Mouse (Mus musculus) spleen, adult 2 months (tissue): ENCODE measurements around the gene Svs5.

Experiments used
- CTCF ChIP-seq: fragments of 200-500 bp; IDR thresholded peaks from 2 replicates; pipeline ENCODE4 v1.5.1; 2011; ENCODE audit warnings: mild to moderate bottlenecking, inconsistent platforms; ENCODE audit not compliant: insufficient read depth, insufficient read length, insufficient replicate concordance; ENCODE audit errors: extremely low read depth
- POLR2A ChIP-seq: fragments of 200-500 bp; IDR thresholded peaks from 2 replicates; pipeline ENCODE4 v1.6.1; 2011; ENCODE audit warnings: low read depth, low read length, inconsistent platforms

DNA sequence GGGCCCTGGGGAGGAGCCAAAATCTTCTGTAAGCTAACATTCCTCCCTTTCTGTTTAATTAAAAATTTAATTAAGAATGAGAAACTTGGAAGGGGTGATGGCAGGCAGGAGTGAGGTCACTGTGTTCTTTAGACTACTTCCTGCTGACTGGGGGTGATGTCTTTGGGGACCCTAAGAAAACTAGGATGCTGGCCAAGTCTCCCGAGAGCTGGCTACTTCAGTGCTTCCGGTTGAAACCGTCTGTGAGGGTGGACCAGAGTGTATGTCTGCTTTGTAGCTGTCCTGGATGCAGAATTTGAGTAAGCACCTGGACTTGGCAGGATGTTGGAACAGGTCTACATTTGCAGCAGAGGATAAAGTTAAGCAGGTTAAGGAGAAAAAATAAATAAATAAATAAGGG lies 34.4 kb downstream of the Svs5 start:
- no peak for TF ChIP-seq CTCF
- TF ChIP-seq POLR2A = no peak
